Mouse (Mus musculus) embryonic stem cell, embryonic (primary cell): ENCODE data around the gene Pex1.
"Not testable (repeated sequence)": the region's sequence is repeated elsewhere in the genome, so short reads cannot be mapped to it uniquely, and the experiment has no call there.

Experiments used
- CTCF ChIA-PET, 4 experiments: fragments of 300-600 bp in 2 of 4; fragments of 350-600 bp in 2 of 4; sonication (Branson Sonifier 250); formaldehyde crosslinking; loops; one replicate each; lab custom pipeline; 2022; ENCODE audit warnings: inconsistent platforms in 2 of 4; lab: Charles Lee
- POLR2A ChIA-PET, 4 experiments: fragments of 300-600 bp in 2 of 4; fragments of 350-600 bp in 2 of 4; sonication (Branson Sonifier 250); formaldehyde crosslinking; loops; one replicate each; lab custom pipeline; 2022; ENCODE audit warnings: antibody characterized with exemption in 4 of 4, inconsistent platforms in 1 of 4; lab: Charles Lee

Pex1 gene

DNA sequence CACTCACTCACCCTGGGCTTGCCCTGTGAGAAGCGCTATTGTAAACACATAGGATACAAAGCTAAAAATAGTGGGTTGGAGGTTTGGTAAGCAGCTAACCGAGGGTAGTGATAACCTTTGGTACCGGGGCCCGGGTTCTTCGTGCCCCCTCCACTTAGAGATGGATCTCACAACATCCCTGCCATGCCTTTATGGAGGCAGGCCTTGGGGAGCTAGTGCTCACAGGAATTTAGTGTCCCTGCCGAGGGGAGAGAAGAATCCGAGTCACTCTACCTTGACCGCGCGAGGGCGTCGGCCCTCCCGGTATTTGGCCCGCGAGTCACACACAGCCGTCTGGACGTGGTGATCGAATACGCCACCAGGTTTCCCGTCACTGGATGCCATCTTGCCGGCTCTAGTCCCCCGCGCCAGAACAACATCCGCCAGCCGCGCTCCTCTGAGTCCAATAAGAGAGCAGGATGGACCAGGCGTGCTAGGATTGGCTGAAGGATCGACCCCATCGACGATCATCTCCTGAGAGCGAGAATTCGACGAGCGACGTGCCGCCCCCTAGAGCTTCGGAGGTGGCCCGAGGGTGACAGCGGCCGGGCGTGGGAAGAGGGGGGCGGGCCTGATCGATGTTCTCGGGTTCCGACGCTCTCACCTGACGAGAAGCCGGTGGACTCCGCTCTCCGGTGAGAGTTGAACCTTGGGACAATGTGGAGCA, at the start of gene Pex1:
Gene Pex1 (plus strand): TSS at position 374 of the 706 bp plus-strand sequence.
- ChIA-PET CTCF (interaction anchor here (0.6 to 1.9 kb wide), 14 partner anchors 9 to 600 kb away, joined by 3 to 8 read pairs (median 3); partner anchors contain the start of gene Fam133b (in 3 of the 4)), POLR2A (interaction anchor here (0.6 to 8.5 kb wide), 57 partner anchors 8 to 458 kb away, joined by 3 to 150 read pairs (median 4); partner anchors contain the start of genes Ankib1 (in 2 of the 4), Fam133b (in 2 of the 4) and Krit1 (in 2 of the 4))

- POLR2A ChIA-PET, result interaction anchor here in 2 of 4 experiments (1.2 to 2.3 kb wide), 6 partner anchors 10 to 105 kb away, joined by 3 to 8 read pairs (median 4); partner anchors contain the start of genes Pex1 (in 1 of the 2), Rbm48 (in 1 of the 2) and Tmbim7 (in 1 of the 2)
- CTCF ChIA-PET, result no interaction called here
Observed at GRCm38 (mm10) chr5:3546226-3546625, 49.6 kb upstream of the Pex1 start.

- ChIA-PET POLR2A (interaction anchor here in 1 of 4 experiments (1.3 kb wide), 1 partner anchor 17 kb away, joined by 4 read pairs; no protein-coding TSS in a partner anchor), CTCF (no interaction called here)
Observed at GRCm38 (mm10) chr5:3551481-3551880, 44.4 kb upstream of the Pex1 start.

DNA sequence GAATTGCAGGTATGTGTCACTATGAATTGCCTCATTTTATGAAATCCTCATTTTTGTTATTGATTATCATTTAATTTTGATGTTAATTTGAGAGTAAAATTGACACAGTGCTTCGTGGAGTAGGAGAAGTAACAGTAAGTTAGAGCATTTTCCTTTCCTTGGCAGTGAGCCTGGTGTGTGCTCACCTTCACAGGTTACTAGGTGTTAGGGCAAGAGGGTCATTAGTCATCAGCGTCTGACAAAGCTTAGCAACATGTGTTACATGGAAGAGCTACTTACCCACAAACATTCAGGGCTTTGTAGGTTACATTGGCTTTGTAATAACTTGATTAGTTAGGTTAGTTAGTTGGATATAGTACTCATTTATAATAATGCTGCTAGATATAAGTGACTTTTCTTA, 41.7 kb upstream of the Pex1 start:
- ChIA-PET CTCF (no interaction called here), POLR2A (interaction anchor here in 1 of 4 experiments (0.8 to 2.3 kb wide), 4 partner anchors 10 to 26 kb away, joined by 3 to 13 read pairs (median 4); partner anchors contain the start of gene Fam133b)

DNA sequence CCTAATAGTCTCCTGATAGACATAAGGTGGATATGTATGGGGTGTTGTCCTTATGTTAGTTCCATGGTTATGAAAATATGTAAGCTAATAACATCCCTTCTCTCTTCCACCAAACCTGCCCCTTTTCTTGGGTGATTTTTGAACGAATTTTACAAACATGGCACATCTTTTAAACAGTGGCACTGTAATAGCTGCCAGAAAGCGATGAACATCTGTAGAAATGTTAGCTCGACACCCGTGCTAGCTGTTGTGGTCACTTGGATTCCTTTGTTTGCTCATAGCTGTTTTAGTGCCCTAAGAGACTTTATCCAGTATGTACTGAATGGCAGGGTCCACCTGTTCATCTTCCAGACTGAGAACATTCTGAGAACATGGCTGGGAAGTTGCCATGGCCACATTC, 24.6 kb upstream of the Pex1 start, which contains the start of gene 1700109H08Rik:
Gene 1700109H08Rik (plus strand): TSS at position 301 of the 400 bp plus-strand sequence.
- ChIA-PET POLR2A (interaction anchor here in 2 of 4 experiments (0.9 to 1.5 kb wide), 3 partner anchors 10 to 26 kb away, joined by 3 to 5 read pairs (median 4); no protein-coding TSS in a partner anchor), CTCF (interaction anchor here in 1 of 4 experiments (1.5 to 2.1 kb wide), 3 partner anchors 28 to 62 kb away, joined by 3 to 5 read pairs (median 4); partner anchors contain the start of gene Fam133b)

GRCm38 (mm10) chr5:3574825-3575224, 21.0 kb upstream of the Pex1 start:
- ChIA-PET POLR2A (interaction anchor here in 3 of 4 experiments (0.6 to 1.7 kb wide), 4 partner anchors 10 to 21 kb away, joined by 3 to 9 read pairs (median 4); partner anchors contain the start of genes Pex1 (in 1 of the 3) and Rbm48 (in 1 of the 3)), CTCF (interaction anchor here in 3 of 4 experiments (0.6 to 1.5 kb wide), 3 partner anchors 32 to 59 kb away, joined by 3 to 4 read pairs (median 3); no protein-coding TSS in a partner anchor)

DNA sequence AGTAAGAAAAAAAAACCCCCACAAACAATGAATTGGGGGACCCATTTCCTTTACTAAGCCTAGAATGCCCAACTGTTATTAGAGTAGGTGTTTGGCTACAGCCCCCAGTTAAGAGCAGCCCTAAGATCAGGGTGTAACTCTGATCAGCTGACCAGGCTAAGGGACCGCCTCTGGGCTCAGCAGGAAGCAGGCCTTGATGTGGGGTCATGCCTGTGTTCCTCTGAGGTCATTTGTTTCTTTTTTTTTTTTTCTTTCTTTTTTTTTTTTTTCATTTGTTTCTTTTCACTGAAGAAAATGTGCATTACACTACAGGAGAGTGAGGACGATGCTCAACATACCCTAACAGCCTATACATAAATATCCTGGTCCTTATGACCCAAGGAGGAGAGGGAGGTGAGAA, 17.9 kb upstream of the Pex1 start:
- ChIA-PET POLR2A (interaction anchor here in 3 of 4 experiments (0.7 to 13.5 kb wide), 11 partner anchors 9 to 281 kb away, joined by 3 to 150 read pairs (median 4); partner anchors contain the start of genes Pex1 (in 3 of the 3), Rbm48 (in 3 of the 3) and Fam133b (in 1 of the 3)), CTCF (interaction anchor here in 1 of 4 experiments (0.7 kb wide), 1 partner anchor 18 kb away, joined by 3 read pairs; the partner anchor contains the start of genes Pex1 and Rbm48)

DNA sequence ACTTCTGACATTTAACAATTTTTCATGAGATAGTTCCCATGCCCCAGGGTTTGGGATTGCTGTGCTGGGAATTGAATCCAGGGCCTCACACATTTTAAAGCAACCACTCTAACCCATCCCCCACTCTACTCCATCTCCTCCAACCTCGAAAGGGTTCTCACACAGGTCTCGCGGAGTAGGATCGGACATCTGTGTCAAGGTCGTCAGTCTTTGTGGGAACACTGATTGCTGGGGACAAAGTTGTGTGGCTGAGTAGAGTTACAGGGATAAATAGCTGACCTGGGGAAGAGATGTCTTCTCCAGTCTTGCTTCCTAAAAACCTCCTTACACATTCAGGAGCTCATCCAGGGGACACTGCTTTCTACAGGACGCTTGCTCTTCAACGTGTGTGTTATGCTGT, 16.8 kb upstream of the Pex1 start:
- ChIA-PET POLR2A (interaction anchor here (0.6 to 13.5 kb wide), 19 partner anchors 8 to 285 kb away, joined by 3 to 150 read pairs (median 5); partner anchors contain the start of genes Pex1 (in 3 of the 4), Rbm48 (in 3 of the 4) and Fam133b (in 2 of the 4)), CTCF (no interaction called here)

GRCm38 (mm10) chr5:3596399-3596766, 517 bp downstream of the Pex1 start, which contains the start of gene Rbm48:
Gene Rbm48 (minus strand): TSS chr5:3596585.
- POLR2A ChIA-PET, result interaction anchor here (0.8 to 8.5 kb wide), 53 partner anchors 8 to 373 kb away, joined by 3 to 150 read pairs (median 5); partner anchors contain the start of genes Ankib1 (in 2 of the 4), Fam133b (in 2 of the 4) and Krit1 (in 2 of the 4)
- CTCF ChIA-PET, result interaction anchor here (0.6 to 1.9 kb wide), 14 partner anchors 8 to 599 kb away, joined by 3 to 8 read pairs (median 3); partner anchors contain the start of gene Fam133b (in 3 of the 4)

DNA sequence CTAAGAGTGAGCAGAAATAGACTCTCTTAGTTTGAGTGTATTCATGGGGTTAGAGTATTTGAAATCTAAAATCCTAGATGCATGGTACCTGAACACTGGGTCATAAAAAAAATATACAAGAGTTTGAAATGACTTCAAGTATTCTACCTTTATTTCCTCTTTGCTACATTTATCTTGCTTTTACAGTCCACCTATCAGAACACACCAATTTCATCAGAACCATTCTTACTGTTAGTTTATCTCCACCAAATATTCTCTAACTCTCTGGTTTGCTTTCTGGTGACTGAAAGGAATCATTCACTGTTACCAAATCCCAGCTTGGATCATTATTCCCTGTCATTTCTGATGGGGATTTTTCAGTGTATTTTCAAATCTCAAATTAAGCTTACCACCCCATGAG, 1.3 kb downstream of the Pex1 start:
- CTCF ChIA-PET, result interaction anchor here in 3 of 4 experiments (1.1 to 1.9 kb wide), 4 partner anchors 28 to 254 kb away, joined by 3 to 4 read pairs (median 3); no protein-coding TSS in a partner anchor
- POLR2A ChIA-PET, result interaction anchor here (0.7 to 8.5 kb wide), 27 partner anchors 8 to 374 kb away, joined by 3 to 150 read pairs (median 7); partner anchors contain the start of genes 1700109H08Rik (in 1 of the 4) and Fam133b (in 1 of the 4)

DNA sequence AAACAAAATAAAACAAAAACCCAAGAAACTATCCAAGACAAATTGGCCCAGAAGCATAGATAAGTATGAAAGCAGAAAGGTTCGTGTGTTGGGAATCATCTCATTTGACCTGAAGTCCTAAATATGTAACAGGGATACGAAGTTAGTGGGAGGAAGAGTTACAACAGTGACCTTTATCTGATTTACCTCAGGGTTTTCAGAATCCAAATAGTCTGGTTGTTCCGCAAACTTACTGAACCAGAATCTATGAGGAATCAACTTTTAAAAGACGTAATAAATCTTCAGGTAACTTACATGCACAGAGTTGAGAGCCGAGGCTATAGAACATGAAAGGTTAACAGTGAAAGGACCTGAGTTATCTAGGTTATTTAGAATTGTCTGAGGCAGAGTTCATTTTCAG, 2.9 kb downstream of the Pex1 start:
- CTCF ChIA-PET, result no interaction called here
- POLR2A ChIA-PET, result interaction anchor here in 1 of 4 experiments (1.3 kb wide), 1 partner anchor 10 kb away, joined by 3 read pairs; no protein-coding TSS in a partner anchor

DNA sequence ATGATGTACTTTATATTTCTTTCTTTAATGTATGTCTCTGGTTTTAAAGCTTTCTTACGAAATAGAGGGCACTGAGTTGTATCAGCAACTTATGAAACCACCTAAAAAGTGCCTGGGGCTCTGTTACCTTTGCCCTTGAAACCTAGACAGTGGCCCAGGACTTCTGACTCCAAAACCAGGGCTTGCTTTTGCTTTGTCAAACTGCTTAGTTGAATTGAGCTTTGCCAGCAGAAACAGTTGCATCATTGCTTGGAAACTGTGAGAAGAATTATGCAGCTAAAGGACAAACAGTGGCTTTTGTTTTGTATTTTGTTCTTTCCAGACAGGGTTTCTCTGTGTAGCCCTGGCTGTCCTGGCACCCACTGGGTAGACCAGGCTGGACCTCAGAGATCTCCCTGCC, 4.4 kb downstream of the Pex1 start:
- POLR2A ChIA-PET, result interaction anchor here in 1 of 4 experiments (0.9 to 1.1 kb wide), 2 partner anchors 45 to 57 kb away, joined by 3 to 4 read pairs; partner anchors contain the start of gene Fam133b
- CTCF ChIA-PET, result no interaction called here

- CTCF ChIA-PET, result no interaction called here
- POLR2A ChIA-PET, result interaction anchor here in 1 of 4 experiments (0.9 to 1.1 kb wide), 2 partner anchors 45 to 57 kb away, joined by 3 to 4 read pairs; partner anchors contain the start of gene Fam133b
Observed at GRCm38 (mm10) chr5:3600790-3601189, 4.9 kb downstream of the Pex1 start.

GRCm38 (mm10) chr5:3607114-3607513, 11.2 kb downstream of the Pex1 start:
- ChIA-PET POLR2A (interaction anchor here in 2 of 4 experiments (2.1 to 3.1 kb wide), 2 partner anchors 11 kb away, joined by 7 to 20 read pairs; partner anchors contain the start of genes Pex1 (in 2 of the 2) and Rbm48 (in 2 of the 2)), CTCF (interaction anchor here in 1 of 4 experiments (0.7 kb wide), 1 partner anchor 459 kb away, joined by 3 read pairs; no protein-coding TSS in a partner anchor)

- CTCF ChIA-PET, result no interaction called here
- POLR2A ChIA-PET, result interaction anchor here in 2 of 4 experiments (1.0 to 1.9 kb wide), 4 partner anchors 11 to 23 kb away, joined by 3 to 6 read pairs (median 4); partner anchors contain the start of genes Rbm48 (in 2 of the 2) and Pex1 (in 1 of the 2)
Observed at GRCm38 (mm10) chr5:3609241-3609640, 13.4 kb downstream of the Pex1 start.

GRCm38 (mm10) chr5:3611835-3612234, 16.0 kb downstream of the Pex1 start:
- CTCF ChIA-PET, result not testable (repeated sequence)
- POLR2A ChIA-PET, result interaction anchor here in 2 of 4 experiments (1.6 to 1.7 kb wide), 3 partner anchors 15 to 34 kb away, joined by 4 to 16 read pairs (median 12); partner anchors contain the start of genes Pex1 (in 2 of the 2) and Rbm48 (in 2 of the 2)

GRCm38 (mm10) chr5:3620486-3620885, 24.6 kb downstream of the Pex1 start:
- ChIA-PET POLR2A (interaction anchor here in 2 of 4 experiments (0.9 to 2.3 kb wide), 5 partner anchors 11 to 25 kb away, joined by 3 to 11 read pairs (median 4); partner anchors contain the start of genes Pex1 (in 2 of the 2) and Rbm48 (in 2 of the 2)), CTCF (no interaction called here)
